Mouse (Mus musculus): ENCODE measurements around the gene Cldn15. TPM values are rescaled to one million over a fixed set of nuclear protein-coding genes. Genes with fewer than 3 reads are reported as not detected.

The Cldn15 gene
- polyA plus RNA-seq, 1 experiment from 2014 or later: 0.19 TPM

DNA sequence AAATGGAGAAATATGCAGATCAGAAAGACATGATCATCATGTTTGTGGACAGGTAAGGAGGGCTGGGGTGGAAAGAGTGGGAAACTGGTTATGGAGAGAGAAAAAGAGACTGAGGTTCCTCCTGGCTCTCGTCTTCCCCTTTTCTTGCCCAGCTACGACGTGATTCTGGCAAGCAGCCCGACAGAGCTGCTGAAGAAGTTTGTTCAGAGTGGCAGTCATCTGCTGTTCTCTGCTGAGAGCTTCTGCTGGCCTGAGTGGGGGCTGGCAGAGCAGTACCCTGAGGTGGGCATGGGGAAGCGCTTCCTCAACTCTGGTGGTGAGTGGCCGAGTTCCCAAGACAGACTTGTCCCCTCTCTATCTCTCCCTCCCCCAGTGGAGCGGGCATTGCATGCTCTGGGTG, 22.0 kb downstream of the Cldn15 start:
- H3K4me3 ChIP-seq: peak overlapping the region; percentile 92
- peaks cover 51% of the 10 kb centered on the region for H3K36me3 ChIP-seq
- H3K4me1 ChIP-seq: peaks cover 18% of the 10 kb centered on the region
- H3K27ac ChIP-seq (replicated peaks): no peak overlapping the region
- no peaks in the 10 kb centered on the region for H3K27me3 ChIP-seq
- no peak for ATAC-seq (ENCODE audit: low FRiP score, low read depth)
- no peaks in the 10 kb centered on the region for H3K9me3 ChIP-seq
- H3K9ac ChIP-seq (replicated peaks): peak overlapping the region; percentile 93
- H3K4me2 ChIP-seq (replicated peaks): peak overlapping the region; percentile 91
- WGBS: 75% methylated on average over 7 of the region's 7 CpGs

DNA sequence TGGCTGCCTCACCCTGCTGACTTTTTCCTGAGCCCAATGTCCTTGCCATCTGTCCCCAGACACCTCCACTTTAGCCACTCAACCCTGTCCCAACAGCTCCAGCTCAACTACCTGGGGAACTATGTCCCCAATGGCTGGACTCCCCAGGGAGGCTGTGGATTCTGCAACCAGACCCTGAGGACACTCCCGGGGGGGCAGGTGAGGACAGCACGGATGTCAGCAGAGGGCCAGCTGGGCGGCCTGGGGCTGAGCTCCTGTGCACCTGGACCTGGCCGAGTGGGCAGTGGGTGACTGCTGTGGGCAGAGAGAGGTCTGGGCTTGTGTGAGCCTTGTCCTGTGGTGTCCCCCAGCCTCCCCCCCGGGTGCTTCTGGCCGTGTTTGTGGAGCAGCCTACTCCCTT, 23.4 kb downstream of the Cldn15 start:
- no peak for ATAC-seq (ENCODE audit: low FRiP score, low read depth)
- Histone ChIP-seq H3K36me3 (peaks cover 62% of the 10 kb centered on the region), H3K27ac (replicated peaks) (no peak overlapping the region), H3K4me1 (peaks cover 18% of the 10 kb centered on the region), H3K27me3 (no peaks in the 10 kb centered on the region), H3K9me3 (no peaks in the 10 kb centered on the region), H3K4me3 (no peak overlapping the region), H3K9ac (replicated peaks) (no peak overlapping the region), H3K4me2 (replicated peaks) (no peak overlapping the region)
- WGBS: 93% methylated on average over 6 of the region's 6 CpGs

DNA sequence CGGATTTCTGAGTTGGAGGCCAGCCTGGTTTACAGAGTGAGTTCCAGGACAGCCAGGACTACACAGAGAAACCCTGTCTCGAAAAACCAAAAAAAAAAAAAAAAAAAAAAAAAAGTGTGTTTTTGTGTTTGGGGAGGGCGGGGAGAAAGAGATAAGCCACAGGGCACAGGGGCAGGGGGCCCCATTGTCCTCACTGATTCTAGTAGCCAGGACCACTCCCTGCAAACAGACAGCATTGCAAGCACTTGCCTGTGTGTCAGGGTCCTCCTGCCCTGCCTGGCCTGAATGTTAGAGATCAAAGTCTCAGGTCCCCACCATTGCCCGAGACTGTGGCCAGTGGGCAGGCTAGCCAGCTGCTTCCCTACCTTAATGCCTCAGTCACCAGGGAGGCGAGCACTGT, 33.0 kb downstream of the Cldn15 start:
- Histone ChIP-seq H3K9me3 (no peaks in the 10 kb centered on the region), H3K4me3 (no peak overlapping the region), H3K9ac (replicated peaks) (no peak overlapping the region), H3K36me3 (peaks cover 19% of the 10 kb centered on the region), H3K4me2 (replicated peaks) (no peak overlapping the region), H3K4me1 (no peaks in the 10 kb centered on the region), H3K27me3 (no peaks in the 10 kb centered on the region), H3K27ac (replicated peaks) (no peak overlapping the region)
- WGBS: 54% methylated on average over 5 of the region's 5 CpGs
- no peak for ATAC-seq (ENCODE audit: low FRiP score, low read depth)

DNA sequence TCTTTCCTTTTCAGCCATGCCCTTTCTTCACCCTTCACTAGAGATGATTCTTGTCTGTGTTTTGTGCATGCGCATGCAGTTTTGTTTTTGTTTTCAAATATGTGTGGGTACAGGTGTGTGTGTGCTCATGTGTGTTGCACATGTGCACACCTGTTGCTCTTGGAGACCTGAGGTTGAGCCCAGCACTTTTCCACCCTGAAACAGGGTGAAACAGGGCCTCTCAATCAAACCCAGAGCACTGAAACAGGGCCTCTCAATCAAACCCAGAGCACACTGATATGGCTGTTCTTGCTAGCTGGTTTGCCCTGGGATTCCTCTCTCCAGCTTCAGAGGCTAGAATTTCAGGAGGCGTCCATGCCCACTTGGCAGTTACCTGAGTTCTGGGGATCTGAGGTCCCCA, 34.2 kb downstream of the Cldn15 start:
- H3K27ac ChIP-seq (replicated peaks): no peak overlapping the region
- WGBS: 72% methylated on average over 2 of the region's 2 CpGs
- H3K9ac ChIP-seq (replicated peaks): no peak overlapping the region

DNA sequence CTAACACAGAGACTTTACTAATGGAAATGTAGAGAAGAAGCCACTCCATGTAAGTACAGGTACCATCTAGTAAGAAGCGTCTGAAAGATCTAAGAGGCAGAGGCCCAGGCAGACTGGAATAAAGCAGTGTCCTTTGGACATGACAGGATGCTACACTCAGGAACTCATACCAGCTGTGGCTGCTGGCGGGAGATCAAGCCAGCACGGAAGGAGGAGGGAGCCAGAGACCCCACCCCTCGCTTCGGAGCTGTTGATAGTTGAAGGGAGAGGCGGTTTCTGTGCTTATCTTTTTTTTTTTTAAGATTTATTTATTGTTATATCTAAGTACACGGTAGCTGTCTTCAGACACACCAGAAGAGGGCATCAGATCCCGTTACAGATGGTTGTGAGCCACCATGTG, 40.9 kb downstream of the Cldn15 start:
- Histone ChIP-seq H3K27ac (replicated peaks) (no peak overlapping the region), H3K27me3 (0 out of 2 replicates have a peak, but pooled peaks cover 3% of the 10 kb centered on the region), H3K9me3 (no peaks in the 10 kb centered on the region), H3K9ac (replicated peaks) (no peak overlapping the region), H3K4me1 (no peaks in the 10 kb centered on the region), H3K4me3 (no peak overlapping the region), H3K4me2 (replicated peaks) (no peak overlapping the region), H3K36me3 (no peaks in the 10 kb centered on the region)
- ATAC-seq (ENCODE audit: low FRiP score, low read depth): no peak
- WGBS: 70% methylated on average over 8 of the region's 8 CpGs

More for the DNA sequence above, 34.2 kb downstream of the Cldn15 start:
- Histone ChIP-seq H3K4me1 (no peaks in the 10 kb centered on the region), H3K4me3 (no peak overlapping the region), H3K9me3 (no peaks in the 10 kb centered on the region), H3K27me3 (no peaks in the 10 kb centered on the region), H3K4me2 (replicated peaks) (no peak overlapping the region), H3K36me3 (peaks cover 7% of the 10 kb centered on the region)
- ATAC-seq (ENCODE audit: low FRiP score, low read depth): no peak

DNA sequence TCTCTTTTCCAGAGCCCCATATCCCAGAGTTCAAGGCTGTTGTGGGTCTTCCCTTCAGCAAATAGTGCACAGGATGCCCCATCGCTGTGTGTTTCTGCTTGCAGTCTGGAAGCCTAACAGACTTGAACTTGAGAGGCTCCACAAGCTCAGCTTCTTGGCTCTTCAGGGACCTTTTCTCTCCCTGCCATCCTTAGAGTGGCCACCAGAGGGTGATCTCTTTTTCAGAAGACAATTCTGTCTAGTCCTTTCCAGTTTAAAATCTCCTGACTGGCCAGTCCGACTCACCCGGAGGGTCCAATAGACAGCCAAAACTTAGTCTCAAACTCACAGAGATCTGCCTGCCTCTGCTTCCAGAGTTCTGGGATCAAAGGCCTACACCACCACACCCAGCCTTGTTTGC, 43.6 kb downstream of the Cldn15 start:
- WGBS: 43% methylated on average over 3 of the region's 3 CpGs
- Histone ChIP-seq H3K36me3 (no peaks in the 10 kb centered on the region), H3K27ac (replicated peaks) (no peak overlapping the region), H3K9me3 (0 out of 2 replicates have a peak, but pooled peaks cover 2% of the 10 kb centered on the region), H3K4me1 (no peaks in the 10 kb centered on the region), H3K4me2 (replicated peaks) (no peak overlapping the region), H3K4me3 (no peak overlapping the region), H3K9ac (replicated peaks) (no peak overlapping the region), H3K27me3 (0 out of 2 replicates have a peak, but pooled peaks cover 3% of the 10 kb centered on the region)
- ATAC-seq (ENCODE audit: low FRiP score, low read depth): no peak

DNA sequence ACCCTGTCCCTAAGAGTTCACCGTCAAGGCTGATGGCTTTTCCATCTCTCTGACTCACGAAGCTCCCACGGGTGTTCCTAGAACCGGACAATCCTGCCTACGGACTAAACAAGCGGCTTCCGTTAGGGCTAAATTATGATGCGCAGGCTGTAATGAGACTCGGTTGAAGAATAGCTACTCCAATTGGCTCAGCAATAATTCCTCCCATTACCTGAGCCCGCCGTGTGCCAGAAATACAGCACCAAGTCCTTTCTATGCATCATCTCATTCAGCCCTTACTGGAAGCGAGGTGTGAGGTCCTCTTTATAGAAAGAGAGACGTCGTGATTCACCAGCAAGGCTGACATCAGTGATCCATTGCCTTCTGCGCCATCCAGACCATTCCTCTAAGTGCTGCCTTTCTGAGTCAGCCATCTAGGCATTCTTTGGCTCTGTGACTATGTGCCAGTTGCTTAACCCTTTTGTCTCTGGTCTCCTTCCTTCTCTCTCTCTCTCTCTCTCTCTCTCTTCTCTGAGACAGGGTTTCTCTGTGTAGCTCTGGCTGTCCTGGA, 46.1 kb downstream of the Cldn15 start:
- 85% methylated on average over 15 of the region's 15 CpGs for WGBS
- Histone ChIP-seq H3K4me3 (no peak overlapping the region), H3K36me3 (no peaks in the 10 kb centered on the region), H3K27me3 (0 out of 2 replicates have a peak, but pooled peaks cover 3% of the 10 kb centered on the region), H3K27ac (replicated peaks) (no peak overlapping the region), H3K4me2 (replicated peaks) (no peak overlapping the region), H3K9me3 (0 out of 2 replicates have a peak, but pooled peaks cover 5% of the 10 kb centered on the region), H3K9ac (replicated peaks) (no peak overlapping the region), H3K4me1 (no peaks in the 10 kb centered on the region)
- ATAC-seq (ENCODE audit: low FRiP score, low read depth): no peak

DNA sequence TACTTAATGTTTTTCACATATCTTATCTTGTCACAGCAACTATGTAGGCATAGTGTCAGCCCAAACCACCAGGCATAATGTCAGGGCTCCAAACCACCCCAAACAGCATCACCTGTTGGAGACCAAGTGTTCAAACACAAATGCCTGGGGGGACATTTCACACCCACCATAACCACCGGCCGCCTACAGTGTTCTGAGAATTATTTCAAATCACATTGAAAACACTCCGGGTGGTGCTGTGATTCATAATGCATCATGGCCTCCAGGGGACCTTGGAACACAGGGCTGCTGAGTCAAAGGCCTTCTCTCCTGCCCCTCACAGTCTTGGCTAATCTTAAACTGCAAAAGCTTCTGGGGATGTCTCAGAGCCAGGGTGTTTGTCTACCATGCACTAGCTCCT, 49.5 kb downstream of the Cldn15 start:
- no peak for ATAC-seq (ENCODE audit: low FRiP score, low read depth)
- H3K9ac ChIP-seq (replicated peaks): no peak overlapping the region
- H3K4me2 ChIP-seq (replicated peaks): no peak overlapping the region
- H3K36me3 ChIP-seq: no peaks in the 10 kb centered on the region
- no peak overlapping the region for H3K4me3 ChIP-seq
- 90% methylated on average over 3 of the region's 3 CpGs for WGBS
- no peaks in the 10 kb centered on the region for H3K27me3 ChIP-seq
- no peaks in the 10 kb centered on the region for H3K4me1 ChIP-seq
- no peak overlapping the region for H3K27ac ChIP-seq (replicated peaks)
- H3K9me3 ChIP-seq: 0 out of 2 replicates have a peak, but pooled peaks cover 5% of the 10 kb centered on the region

DNA sequence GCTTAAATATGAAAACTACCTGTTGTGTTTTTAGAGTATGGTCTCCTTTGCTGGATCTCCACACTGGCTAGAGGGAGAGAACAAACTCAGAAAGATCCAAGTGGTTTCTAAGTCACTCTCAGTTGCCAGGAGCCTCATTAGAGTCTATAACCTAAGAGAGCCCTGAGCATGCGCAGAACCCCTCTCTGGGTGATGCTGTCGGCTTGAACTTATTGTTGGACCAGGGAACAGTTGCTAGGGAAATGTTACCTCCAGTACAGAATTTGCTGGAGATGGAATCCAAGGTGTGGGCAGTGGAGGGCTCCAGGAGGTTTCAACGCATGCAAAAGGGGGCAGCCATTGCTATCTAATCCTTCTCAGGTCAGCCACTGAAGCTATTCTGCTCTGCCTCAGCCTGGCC, 57.9 kb downstream of the Cldn15 start:
- Histone ChIP-seq H3K27ac (replicated peaks) (no peak overlapping the region), H3K27me3 (peaks cover 55% of the 10 kb centered on the region), H3K4me3 (no peak overlapping the region), H3K36me3 (no peaks in the 10 kb centered on the region), H3K9ac (replicated peaks) (no peak overlapping the region), H3K4me2 (replicated peaks) (0 out of 2 replicates have a peak overlapping the region, but pooled peaks have one; percentile 41), H3K9me3 (no peaks in the 10 kb centered on the region), H3K4me1 (peaks cover 15% of the 10 kb centered on the region)
- 52% methylated on average over 3 of the region's 3 CpGs for WGBS
- ATAC-seq (ENCODE audit: low FRiP score, low read depth): no peak

DNA sequence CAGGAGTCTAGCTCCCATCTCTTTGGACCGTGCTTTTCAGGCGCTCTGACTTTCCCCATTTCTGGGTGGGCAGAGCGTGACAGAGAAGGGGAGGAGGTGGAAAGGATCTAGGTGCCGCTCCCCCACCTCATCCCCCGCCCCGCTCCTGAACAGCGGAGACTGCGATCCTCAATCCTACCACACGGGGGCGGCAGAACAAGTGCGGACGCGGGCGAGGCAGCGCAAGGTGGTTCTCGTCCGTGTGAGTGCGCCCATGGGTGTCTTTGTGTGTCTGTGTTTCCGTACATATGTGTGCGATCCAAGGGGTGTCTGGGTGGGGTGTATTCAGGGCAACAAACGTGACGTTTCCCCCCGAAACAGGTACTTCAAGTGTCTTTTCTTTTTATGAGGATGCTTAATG, 58.7 kb downstream of the Cldn15 start:
- peak overlapping the region; percentile 41 for H3K4me2 ChIP-seq (replicated peaks)
- H3K4me3 ChIP-seq: 0 out of 2 replicates have a peak overlapping the region, but pooled peaks have one; percentile 10
- WGBS: under 1% methylated on average over 23 of the region's 23 CpGs
- H3K4me1 ChIP-seq: peaks cover 20% of the 10 kb centered on the region
- H3K9me3 ChIP-seq: no peaks in the 10 kb centered on the region
- H3K27me3 ChIP-seq: peaks cover 61% of the 10 kb centered on the region
- no peak overlapping the region for H3K27ac ChIP-seq (replicated peaks)
- no peaks in the 10 kb centered on the region for H3K36me3 ChIP-seq
- H3K9ac ChIP-seq (replicated peaks): no peak overlapping the region
- no peak for ATAC-seq (ENCODE audit: low FRiP score, low read depth)

MicroRNAs encoded within 50 kb of the gene (microRNA counts, 519-probe panel; counts per million panel counts)
- microRNA mmu-miR-702: not detected

Small RNAs within 50 kb of the gene (microRNA-seq; reads per million reads assigned to microRNA genes)
- 160 reads per million, percentile 58 among the genes with 10 or more reads in this experiment for gene Mir702

Other genes starting within 250 kb of the Cldn15 start
- gene Col26a1, start 83.4 kb upstream of the Cldn15 start, polyA plus RNA-seq (2016; fragmentation: Nextera tagmentation; extraction: Ambion mirVana): 48.0 and 70.8 TPM in 2 replicates
- gene Ift22, start 58.5 kb upstream of the Cldn15 start, polyA plus RNA-seq (2016; fragmentation: Nextera tagmentation; extraction: Ambion mirVana): 112 and 113 TPM in 2 replicates
- gene Fis1, start 13.3 kb upstream of the Cldn15 start, polyA plus RNA-seq (2016; fragmentation: Nextera tagmentation; extraction: Ambion mirVana): 314 and 323 TPM in 2 replicates
- gene Plod3, start 20.4 kb downstream of the Cldn15 start, polyA plus RNA-seq (2016; fragmentation: Nextera tagmentation; extraction: Ambion mirVana): 39.0 and 40.7 TPM in 2 replicates
- 92.8 and 102 TPM in 2 replicates for gene Znhit1, start 21.4 kb downstream of the Cldn15 start, polyA plus RNA-seq (2016; fragmentation: Nextera tagmentation; extraction: Ambion mirVana)
- 0.85 and 0.91 TPM in 2 replicates for gene Vgf, start 59.8 kb downstream of the Cldn15 start, polyA plus RNA-seq (2016; fragmentation: Nextera tagmentation; extraction: Ambion mirVana)
- 203 and 214 TPM in 2 replicates for gene Ap1s1, start 79.5 kb downstream of the Cldn15 start, polyA plus RNA-seq (2016; fragmentation: Nextera tagmentation; extraction: Ambion mirVana)
- 0.23 TPM in 1 of 2 replicates, not detected in the other for gene Serpine1, start 105.7 kb downstream of the Cldn15 start, polyA plus RNA-seq (2016; fragmentation: Nextera tagmentation; extraction: Ambion mirVana)
- 5.3 and 5.5 TPM in 2 replicates for gene Trim56, start 149.6 kb downstream of the Cldn15 start, polyA plus RNA-seq (2016; fragmentation: Nextera tagmentation; extraction: Ambion mirVana)
- gene Muc3, start 182.7 kb downstream of the Cldn15 start, polyA plus RNA-seq (2016; fragmentation: Nextera tagmentation; extraction: Ambion mirVana): not detected in 2 replicates
- gene Muc3a, start 245.8 kb downstream of the Cldn15 start, polyA plus RNA-seq (2016; fragmentation: Nextera tagmentation; extraction: Ambion mirVana): 0.09 TPM in 1 of 2 replicates, not detected in the other

Data from midbrain, embryonic 12.5 days (tissue).